ENCODE assay signal across 20 mouse cellular contexts in the genomic region with DNA sequence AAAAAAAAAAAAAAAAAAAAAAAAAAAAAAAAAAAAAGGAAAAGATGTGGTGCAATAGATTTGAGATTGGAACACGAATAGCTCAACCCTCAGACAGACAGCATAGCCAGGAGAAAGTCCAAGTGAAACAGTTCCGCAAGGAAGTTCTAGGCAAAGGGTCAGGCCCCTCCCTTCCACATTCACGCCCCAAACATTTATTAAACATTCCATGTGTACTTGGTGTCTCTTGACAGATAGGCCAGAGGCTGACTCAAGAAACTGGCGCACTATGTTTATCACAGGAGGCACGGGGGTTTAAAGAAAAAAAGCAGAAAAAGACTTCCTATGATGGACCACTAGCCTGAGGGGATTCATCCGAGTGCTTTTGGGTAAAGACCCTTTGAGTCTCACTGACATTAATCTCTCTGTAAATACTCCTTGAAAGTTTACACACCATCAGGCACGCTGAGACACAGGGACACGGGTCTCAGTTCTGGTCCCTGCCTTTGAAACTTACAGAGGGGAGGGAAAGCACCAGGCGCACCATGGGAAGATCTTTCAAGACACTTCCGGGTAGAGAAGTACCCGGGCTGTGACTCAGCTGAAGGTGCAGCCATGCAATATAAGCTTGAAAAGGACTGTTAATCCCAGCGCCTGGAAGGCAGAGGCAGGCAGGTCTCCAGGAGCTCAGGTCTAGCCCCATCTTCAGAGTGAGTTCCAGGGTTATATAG. TPM values are rescaled to one million over a fixed set of nuclear protein-coding genes. Genes with fewer than 3 reads are reported as not detected.
DNase-seq lines count a peak whose midpoint lies in the region; TF ChIP-seq lines count a peak whose summit lies in the region.
"Had no signal": no experiment of that assay in that cellular context is flagged by ENCODE, and none has a peak within 500 bp of the region (broad histone marks: within the 10 kb centered on the region; RNA-seq: fewer than 3 reads in every experiment).

No protein-coding gene starts in this region.

- H3K4me3 ChIP-seq in small intestine, adult 2 months (ENCODE audit: low read depth, low read length), result no peak overlapping the region
- H3K4me3 ChIP-seq: embryonic facial prominence, embryonic 15.5 days; liver, embryonic 13.5 days; neural tube, embryonic 15.5 days had no signal

- TF ChIP-seq CTCF in small intestine, adult 2 months (IDR thresholded peaks at IDR 0.05; ENCODE audit: extremely low read depth, insufficient read length, insufficient replicate concordance, low read depth, low read length), result no peak

- no peaks in the 10 kb centered on the region for H3K36me3 ChIP-seq in small intestine, adult 2 months (ENCODE audit: control insufficient read depth, insufficient read depth, low read length)
- H3K36me3 ChIP-seq: embryonic facial prominence, embryonic 15.5 days; liver, embryonic 13.5 days; neural tube, embryonic 15.5 days had no signal

- DNase-seq in kidney, adult 11 months, result peak; percentile 35
- DNase-seq in kidney, postnatal 10 days, result no peak
- DNase-seq in lung, postnatal 36 days, result peak; percentile 56
- no peak for DNase-seq in lung, postnatal 4 days
- DNase-seq in NIH3T3 (ENCODE audit: low read depth), result peak; percentile 68
- no peak for DNase-seq in ovary, postnatal 10 days (ENCODE audit: low spot score)
- DNase-seq: adrenal gland, postnatal 25 days; cerebellum, adult 18-20 months; cerebellum, postnatal 36 days; heart, postnatal 10 days; left cerebral cortex, postnatal 4 days; liver, embryonic 13.5 days; midbrain, embryonic 14.5 days; right cerebral cortex, postnatal 25 days had no signal

- H3K27me3 ChIP-seq in small intestine, adult 2 months (ENCODE audit: control insufficient read depth, insufficient read depth, low read length), result no peaks in the 10 kb centered on the region
- H3K27me3 ChIP-seq: embryonic facial prominence, embryonic 15.5 days; liver, embryonic 13.5 days had no signal

- H3K27ac ChIP-seq in small intestine, adult 2 months (ENCODE audit: insufficient read depth, low read depth, low read length), result peak overlapping the region; percentile 94
- H3K27ac ChIP-seq: embryonic facial prominence, embryonic 15.5 days; kidney, postnatal 0 days; liver, embryonic 13.5 days; neural tube, embryonic 15.5 days had no signal

- no peak for TF ChIP-seq POLR2A in small intestine, adult 2 months (IDR thresholded peaks at IDR 0.05; ENCODE audit: low read depth, low read length)

- H3K4me1 ChIP-seq in small intestine, adult 2 months (ENCODE audit: control insufficient read depth, insufficient read depth, insufficient read length, low read length), result peaks cover 20% of the 10 kb centered on the region

- WGBS in small intestine, adult 2 months, result 19% methylated on average over 12 of the region's 12 CpGs

RNA-seq across cellular contexts. Expression of gene Cidec, which starts 3.3 kb away (rescaled TPM):
- 156 and 346 TPM in 2 replicates for polyA plus RNA-seq in small intestine, adult 2 months (2012; rRNA removed)
- polyA plus RNA-seq: embryonic facial prominence, embryonic 15.5 days; heart, embryonic 11.5 days; hindbrain, embryonic 11.5 days; midbrain, embryonic 14.5 days; neural tube, embryonic 15.5 days had no signal

RNA-seq across cellular contexts. Expression of gene Jagn1, which starts 3.5 kb away (rescaled TPM):
- 36.9 and 39.4 TPM in 2 replicates for polyA plus RNA-seq in small intestine, adult 2 months (2012; rRNA removed)

RNA-seq across cellular contexts. Expression of gene Il17re, which starts 19.4 kb away (rescaled TPM):
- 6.8 and 11.4 TPM in 2 replicates for polyA plus RNA-seq in small intestine, adult 2 months (2012; rRNA removed)
- polyA plus RNA-seq: midbrain, embryonic 14.5 days had no signal

RNA-seq across cellular contexts. Expression of gene Rpusd3, which starts 19.7 kb away (rescaled TPM):
- polyA plus RNA-seq in small intestine, adult 2 months (2012; rRNA removed), result 25.8 and 71.6 TPM in 2 replicates

RNA-seq across cellular contexts. Expression of gene Il17rc, which starts 32.4 kb away (rescaled TPM):
- 189 and 786 TPM in 2 replicates for polyA plus RNA-seq in small intestine, adult 2 months (2012; rRNA removed)

Comparison
In these comparisons a context has a peak if more than half of its experiments do, and no peak if none do; other contexts are left out.
1. DNase-seq: peak in kidney, adult 11 months (single experiment), lung, postnatal 36 days (single experiment) and NIH3T3 (single experiment); none in kidney, postnatal 10 days (single experiment), lung, postnatal 4 days (0 of 2) and ovary, postnatal 10 days (single experiment).